Mouse (Mus musculus): ENCODE measurements around the gene A630095N17Rik.

DNA sequence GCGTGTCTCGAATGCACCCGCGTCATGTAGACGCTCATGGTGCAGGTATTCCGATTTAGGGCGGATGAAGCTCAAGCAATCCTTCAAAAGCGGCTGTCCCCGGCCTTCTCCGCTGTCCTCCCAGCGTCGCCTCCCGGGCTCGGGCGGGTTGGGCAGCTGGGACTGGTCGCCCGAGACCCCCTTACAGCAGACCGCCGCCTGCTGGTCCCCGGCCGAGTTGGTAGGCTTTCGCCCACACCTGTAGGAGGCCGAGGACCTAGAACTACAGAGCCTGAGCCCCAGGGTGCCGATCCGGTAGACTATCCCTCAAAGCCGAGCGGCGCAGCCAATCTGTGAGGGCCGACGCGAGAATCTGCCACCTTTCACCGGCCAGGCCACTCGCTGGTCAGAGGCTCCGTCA is 12.4 kb downstream of the A630095N17Rik start, which contains the start of gene Tuba4a:
- TF ChIP-seq POLR2A (IDR thresholded peaks at IDR 0.05; ENCODE audit: control insufficient read depth, extremely low read depth, insufficient read depth, low read length, poor library complexity) (no peak), CTCF (IDR thresholded peaks at IDR 0.05; ENCODE audit: borderline replicate concordance, control insufficient read depth, extremely low read depth, insufficient read depth, low read length, poor library complexity) (no peak)
